Mouse (Mus musculus) left cerebral cortex, postnatal 10 days (tissue): ENCODE measurements around the gene Adgrl3. TPM values are rescaled to one million over a fixed set of nuclear protein-coding genes. Genes with fewer than 3 reads are reported as not detected.

Experiments
- DNase-seq, 2 experiments: peaks; one replicate each; pipeline ENCODE4 v3.0.0; 2021 to 2022; ENCODE audit warnings: low spot score in 2 of 2, mixed read lengths in 1 of 2; ENCODE audit errors: extremely low spot score in 1 of 2
- intact Hi-C: fragments of 180-260 bp; cut with DNase I; formaldehyde crosslinking; loops from one replicate; pipeline ENCODE4 v1.15.1; 2025
- total RNA-seq, 2 experiments: library from RNA; stranded (reverse); gene quantifications; 2 replicates each; pipeline ENCODE4 v1.2.3; 2021

The Adgrl3 gene
- total RNA-seq, 2 experiments from 2014 or later: 218 to 221 TPM

- peak in 1 of 2 experiments; percentile 20 for DNase-seq
- intact Hi-C loops: no loop called here
Observed at GRCm38 (mm10) chr5:81188871-81189485, 169.0 kb downstream of the Adgrl3 start.

- DNase-seq: no peak
- intact Hi-C loops: no loop called here
Observed at GRCm38 (mm10) chr5:81200354-81200753, 180.4 kb downstream of the Adgrl3 start.

DNA sequence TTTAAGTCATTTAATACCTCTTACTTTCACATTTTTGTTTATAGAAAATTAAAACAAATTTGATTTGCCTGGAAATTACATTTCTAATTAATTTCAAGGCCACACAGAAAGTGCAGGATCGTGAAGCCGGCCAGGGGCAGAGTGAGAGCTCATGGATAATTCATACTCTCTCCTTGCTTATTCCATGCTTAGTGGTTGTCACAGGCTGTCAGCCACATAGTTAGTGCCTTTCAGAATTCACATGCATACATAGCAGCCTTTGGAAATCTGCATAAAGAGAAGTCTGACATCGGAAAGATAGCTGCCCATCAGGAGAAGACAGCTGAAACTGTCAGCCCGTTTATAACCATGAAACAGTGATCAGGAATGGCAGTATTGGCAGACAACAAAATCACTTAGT is 181.9 kb downstream of the Adgrl3 start:
- DNase-seq: no peak
- intact Hi-C loops: no loop called here

DNA sequence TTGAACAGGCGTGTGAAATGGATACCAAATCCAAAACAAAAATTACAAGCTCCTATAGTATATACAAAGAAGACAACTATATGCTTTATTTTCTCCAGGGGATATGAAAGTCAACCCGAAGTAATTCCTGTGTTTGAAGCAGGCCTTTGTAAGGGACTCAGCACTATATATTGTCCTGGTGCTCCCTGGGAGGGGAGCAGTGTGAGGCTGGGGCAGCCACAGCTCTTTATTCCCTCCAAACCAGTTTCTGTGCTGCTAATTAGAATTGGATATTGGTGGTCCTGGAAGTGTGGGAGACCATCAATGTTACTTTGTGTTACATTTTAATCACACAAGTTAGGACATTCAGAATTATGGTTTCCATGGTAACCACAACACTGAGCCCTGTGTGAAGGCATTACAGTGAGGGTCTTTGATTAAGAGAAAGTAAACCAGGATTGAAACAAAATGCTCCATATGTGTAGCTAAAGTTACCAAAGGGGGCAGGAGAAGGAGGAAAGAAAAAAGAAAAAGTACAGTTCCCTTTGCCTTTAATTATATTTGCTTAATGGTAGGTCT is 198.6 kb downstream of the Adgrl3 start:
- intact Hi-C loops: no loop called here
- DNase-seq: peak in 1 of 2 experiments; percentile 13

GRCm38 (mm10) chr5:81224465-81224864 is 204.5 kb downstream of the Adgrl3 start:
- intact Hi-C loops: no loop called here
- no peak for DNase-seq

- DNase-seq: no peak
- intact Hi-C loops: no loop called here
Observed at GRCm38 (mm10) chr5:81225486-81225885, 205.5 kb downstream of the Adgrl3 start.

DNA sequence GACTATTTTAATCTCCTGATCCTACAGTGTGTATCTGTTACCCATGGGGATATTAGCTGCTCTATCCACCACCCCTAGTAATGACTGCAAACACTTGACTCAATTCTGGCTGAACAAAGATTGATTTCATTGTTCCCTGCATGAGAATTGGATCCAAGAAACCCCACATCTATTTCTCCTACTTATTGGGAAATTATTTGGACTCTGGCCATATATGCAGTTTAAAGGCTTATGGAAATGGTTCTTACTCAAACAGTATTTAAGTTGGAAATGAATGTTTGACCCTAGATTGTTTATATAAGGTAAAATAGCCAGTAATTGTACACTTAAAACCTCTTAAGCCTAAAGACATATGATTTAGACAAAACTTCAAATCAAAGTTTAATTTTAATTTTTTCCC is 207.3 kb downstream of the Adgrl3 start:
- DNase-seq: no peak
- intact Hi-C loops: no loop called here

DNA sequence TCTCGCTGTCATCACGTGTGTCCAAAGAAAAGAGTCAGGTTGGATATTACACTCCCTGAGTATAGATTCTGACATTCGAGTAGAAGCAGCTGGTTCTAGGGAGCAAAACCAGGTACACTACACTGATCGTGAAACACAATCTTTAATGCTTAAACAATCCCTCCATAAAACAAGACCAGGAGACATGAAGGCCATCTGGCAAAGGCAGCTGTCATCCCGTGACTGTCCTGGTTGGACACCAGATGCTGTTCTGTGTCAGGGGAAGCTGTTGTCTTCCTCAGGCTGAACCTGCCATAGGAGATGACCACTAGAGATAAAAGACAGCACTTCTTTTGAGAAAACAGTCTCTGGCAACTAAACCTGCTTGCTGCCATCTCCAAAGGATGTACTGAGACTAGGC is 228.8 kb downstream of the Adgrl3 start:
- intact Hi-C loops: no loop called here
- no peak for DNase-seq

GRCm38 (mm10) chr5:81256091-81256490 is 236.2 kb downstream of the Adgrl3 start:
- DNase-seq: no peak
- intact Hi-C loops: no loop called here

DNA sequence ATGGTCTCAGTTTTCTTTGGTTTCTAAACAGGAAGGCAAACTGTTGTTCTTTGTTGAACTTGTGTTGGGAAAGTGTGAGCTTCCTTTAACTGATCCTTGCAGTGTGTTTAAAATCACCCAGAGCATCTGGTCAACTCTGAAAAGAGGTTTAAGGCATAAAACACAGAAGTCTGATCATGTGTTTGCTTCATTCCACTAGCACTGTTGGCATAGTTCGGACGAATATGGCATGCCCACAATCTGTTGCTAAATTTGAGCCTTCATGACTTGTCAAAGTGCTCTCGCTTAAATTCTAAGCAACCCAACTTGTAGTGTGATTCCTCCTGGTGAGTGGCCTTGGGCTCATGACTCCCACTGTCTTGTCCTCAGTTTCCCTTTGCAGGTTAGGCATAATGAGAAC is 249.8 kb downstream of the Adgrl3 start:
- intact Hi-C loops: loop anchor here (5.0 kb wide), 1 partner anchor 247 kb away; the partner anchor contains the start of gene Adgrl3
- no peak for DNase-seq

- no peak for DNase-seq
- intact Hi-C loops: no loop called here
Observed at GRCm38 (mm10) chr5:81275346-81276047, 255.6 kb downstream of the Adgrl3 start.

DNA sequence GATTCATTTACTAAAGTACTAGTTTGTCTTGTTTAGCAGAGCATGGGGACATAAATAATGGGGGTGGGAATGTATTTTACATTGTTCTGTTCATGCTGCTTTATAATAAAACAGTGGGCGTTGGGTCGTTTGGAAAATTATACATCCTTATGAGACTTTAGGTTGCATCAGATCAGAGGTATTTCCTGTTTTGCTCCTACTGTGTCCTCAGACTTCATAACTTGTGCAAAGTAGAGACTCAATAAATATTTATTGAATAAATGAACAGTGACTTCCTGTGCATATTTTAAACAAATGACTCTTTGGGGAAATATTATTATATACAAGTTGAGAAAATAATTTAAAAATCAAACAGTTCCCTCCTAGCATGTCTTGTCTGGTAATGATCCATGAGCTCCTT is 259.3 kb downstream of the Adgrl3 start:
- no peak for DNase-seq
- intact Hi-C loops: no loop called here

DNA sequence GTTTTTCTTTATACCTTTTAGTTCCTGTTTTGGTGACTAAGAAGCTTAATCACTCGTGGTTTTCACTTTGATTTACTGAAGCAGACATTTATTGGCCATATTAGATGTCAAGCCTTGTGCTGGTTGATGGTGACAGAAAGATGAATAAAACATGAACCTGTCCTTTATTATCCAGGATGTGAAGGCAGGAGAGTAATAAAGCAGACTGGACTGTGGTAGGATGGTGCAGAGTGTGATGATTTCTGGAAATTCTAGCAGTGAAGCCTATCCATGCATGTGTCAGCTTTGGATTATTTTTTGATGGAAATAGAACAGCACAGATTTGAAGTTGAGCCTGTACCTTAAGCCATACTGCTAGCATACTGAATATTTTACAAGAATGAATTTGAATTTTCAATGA is 265.7 kb downstream of the Adgrl3 start:
- intact Hi-C loops: no loop called here
- no peak for DNase-seq

GRCm38 (mm10) chr5:81301874-81302273 is 281.9 kb downstream of the Adgrl3 start:
- intact Hi-C loops: no loop called here
- DNase-seq: no peak

- intact Hi-C loops: no loop called here
Observed at GRCm38 (mm10) chr5:81317406-81318112, 297.6 kb downstream of the Adgrl3 start.

GRCm38 (mm10) chr5:81321276-81321934 is 301.5 kb downstream of the Adgrl3 start:
- intact Hi-C loops: no loop called here
- DNase-seq: no peak

More at GRCm38 (mm10) chr5:81317406-81318112, 297.6 kb downstream of the Adgrl3 start:
- no peak for DNase-seq

DNA sequence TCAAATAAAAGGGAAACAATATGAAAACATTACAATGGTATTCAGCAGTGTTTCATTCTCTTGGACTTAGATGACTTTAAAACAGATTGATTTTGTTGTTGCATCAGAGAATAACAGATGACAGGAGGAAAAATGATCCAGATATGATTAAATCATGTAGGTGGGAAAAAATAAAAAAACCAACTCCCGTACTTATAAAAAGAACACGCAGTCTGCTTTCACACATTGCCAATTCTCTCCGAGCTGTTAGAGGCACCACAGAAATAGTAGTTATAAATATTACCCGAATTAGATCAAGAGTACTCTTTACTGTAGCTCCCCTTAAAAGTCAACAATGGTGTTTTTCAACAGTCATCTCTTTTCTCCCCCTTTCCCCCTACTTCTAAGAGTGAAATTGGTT is 302.1 kb downstream of the Adgrl3 start:
- DNase-seq: peak in 1 of 2 experiments; percentile 14
- intact Hi-C loops: no loop called here

DNA sequence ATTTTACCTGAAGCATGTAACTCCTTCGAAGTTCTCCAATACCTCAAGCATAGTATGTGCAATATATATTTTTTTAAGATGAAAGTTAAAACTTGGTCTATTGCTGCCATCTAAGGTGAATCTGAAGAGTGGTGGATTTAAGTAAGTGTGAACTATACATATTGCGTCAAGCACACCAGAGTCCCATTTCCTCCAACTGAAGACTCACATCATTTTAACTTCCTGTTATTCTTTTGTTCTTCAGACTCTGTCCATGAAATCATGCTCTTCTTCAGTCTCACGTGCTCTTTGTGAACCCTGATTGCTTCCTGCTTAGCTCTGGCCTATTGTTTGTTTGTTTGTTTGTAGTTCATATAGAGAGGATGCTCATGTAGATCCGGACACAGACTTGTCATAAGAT is 307.0 kb downstream of the Adgrl3 start:
- intact Hi-C loops: no loop called here
- DNase-seq: no peak

GRCm38 (mm10) chr5:81327392-81327791 is 307.5 kb downstream of the Adgrl3 start:
- intact Hi-C loops: no loop called here
- DNase-seq: no peak
